Mouse (Mus musculus) forebrain, embryonic 15.5 days (tissue): Measurements from ENCODE around the gene Ntsr1. TPM values are rescaled to one million over a fixed set of nuclear protein-coding genes. Genes with fewer than 3 reads are reported as not detected.

Source experiments
- ATAC-seq: fragments of 200-750 bp; cut with Nextera tagmentation; replicated peaks from 2 replicates; pipeline ENCODE4 v1.8.0; 2017; ENCODE audit warnings: mild to moderate bottlenecking, moderate TSS enrichment, moderate library complexity
- H3K27ac ChIP-seq: fragments of 300-500 bp; sonication (generic); replicated peaks from 2 replicates; pipeline ENCODE4 v1.5.1; 2015; ENCODE audit warnings: mild to moderate bottlenecking, inconsistent platforms
- H3K27me3 ChIP-seq: fragments of 300-500 bp; sonication (generic); 2 replicates; pipeline ENCODE4 v1.6.1; 2015; ENCODE audit warnings: inconsistent platforms
- H3K36me3 ChIP-seq: fragments of 300-500 bp; sonication (generic); 2 replicates; pipeline ENCODE4 v1.6.1; 2015; ENCODE audit warnings: mild to moderate bottlenecking, inconsistent platforms
- H3K4me1 ChIP-seq: fragments of 300-500 bp; sonication (generic); 2 replicates; pipeline ENCODE4 v1.6.1; 2015; ENCODE audit warnings: inconsistent platforms
- H3K4me2 ChIP-seq: fragments of 300-500 bp; sonication (generic); replicated peaks from 2 replicates; pipeline ENCODE4 v1.6.1; 2015; ENCODE audit warnings: mild to moderate bottlenecking, inconsistent platforms
- H3K4me3 ChIP-seq: fragments of 300-500 bp; sonication (generic); 2 replicates; pipeline ENCODE4 v1.5.1; 2015; ENCODE audit warnings: mild to moderate bottlenecking, inconsistent platforms
- H3K9ac ChIP-seq: fragments of 300-500 bp; sonication (generic); replicated peaks from 2 replicates; pipeline ENCODE4 v1.6.1; 2015; ENCODE audit warnings: mild to moderate bottlenecking, inconsistent platforms
- H3K9me3 ChIP-seq: fragments of 300-500 bp; sonication (generic); 2 replicates; pipeline ENCODE4 v1.6.1; 2016; ENCODE audit warnings: inconsistent platforms
- WGBS: fragments of 180-500 bp; shearing (Covaris S2); methylation state at CpG from one replicate; pipeline ENCODE4 v1.1.7; 2015; ENCODE audit warnings: mixed read lengths; 5-methylcytosine and 5-hydroxymethylcytosine counted together
- polyA plus RNA-seq: library from polyadenylated mRNA; unstranded; fragments of >200 nt; fragmentation: Nextera tagmentation; extraction: Ambion mirVana; gene quantifications from 2 replicates; pipeline ENCODE4 v1.2.1, GENCODE M21; 2015

Ntsr1 gene
- polyA plus RNA-seq, 1 experiment from 2014 or later = 8.0 TPM

GRCm38 (mm10) chr2:180563841-180564240 lies 64.1 kb downstream of the Ntsr1 start:
- Histone ChIP-seq H3K36me3 (no peaks in the 10 kb centered on the region), H3K4me2 (no peak overlapping the region), H3K27me3 (no peaks in the 10 kb centered on the region), H3K9me3 (no peaks in the 10 kb centered on the region), H3K9ac (no peak overlapping the region), H3K4me3 (no peak overlapping the region), H3K27ac (0 out of 2 replicates have a peak overlapping the region, but pooled peaks have one; percentile 19), H3K4me1 (peaks cover 13% of the 10 kb centered on the region)
- no peak for ATAC-seq
- 36% methylated on average over 5 of the region's 5 CpGs for WGBS

GRCm38 (mm10) chr2:180566240-180566913 lies 66.6 kb downstream of the Ntsr1 start:
- Histone ChIP-seq H3K4me1 (peaks cover 22% of the 10 kb centered on the region), H3K9me3 (no peaks in the 10 kb centered on the region), H3K4me2 (no peak overlapping the region), H3K27ac (no peak overlapping the region), H3K27me3 (no peaks in the 10 kb centered on the region), H3K4me3 (no peak overlapping the region), H3K9ac (no peak overlapping the region), H3K36me3 (no peaks in the 10 kb centered on the region)
- ATAC-seq = no peak
- 35% methylated on average over 13 of the region's 13 CpGs for WGBS

DNA sequence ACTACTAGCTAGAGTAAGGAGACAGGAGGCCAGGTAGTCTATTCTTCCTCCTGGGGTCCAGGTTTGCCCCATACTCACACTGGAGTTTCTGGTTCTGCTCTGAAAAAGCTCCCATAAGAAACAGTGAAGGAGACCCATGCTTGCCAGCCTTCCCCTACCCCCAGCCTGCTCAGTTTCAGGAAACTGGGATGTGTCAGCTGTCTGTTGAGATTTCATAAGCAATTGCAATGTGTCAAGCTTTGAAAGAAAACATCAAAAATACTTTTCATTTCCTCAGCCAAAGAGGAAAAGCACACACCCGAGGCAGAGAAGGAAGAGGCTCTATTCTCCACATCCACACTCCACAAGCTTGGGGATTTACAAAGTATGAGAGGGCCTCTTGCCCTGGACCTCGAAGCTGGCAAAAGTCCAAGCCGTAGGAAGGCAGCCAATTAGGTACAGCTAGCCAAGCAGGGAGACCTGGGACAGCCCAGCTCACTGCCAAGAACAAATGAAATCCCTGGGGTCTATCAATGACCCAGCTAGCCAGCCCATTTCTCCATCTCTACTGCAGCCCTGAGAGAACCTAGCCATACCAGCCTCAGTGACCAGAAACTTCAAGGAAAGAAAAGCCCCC lies 69.4 kb downstream of the Ntsr1 start:
- WGBS = 19% methylated on average over 3 of the region's 3 CpGs
- Histone ChIP-seq H3K4me3 (no peak overlapping the region), H3K9ac (no peak overlapping the region), H3K27ac (no peak overlapping the region), H3K9me3 (no peaks in the 10 kb centered on the region), H3K4me2 (no peak overlapping the region), H3K27me3 (no peaks in the 10 kb centered on the region), H3K4me1 (peaks cover 11% of the 10 kb centered on the region), H3K36me3 (no peaks in the 10 kb centered on the region)
- ATAC-seq = peak; percentile 69

DNA sequence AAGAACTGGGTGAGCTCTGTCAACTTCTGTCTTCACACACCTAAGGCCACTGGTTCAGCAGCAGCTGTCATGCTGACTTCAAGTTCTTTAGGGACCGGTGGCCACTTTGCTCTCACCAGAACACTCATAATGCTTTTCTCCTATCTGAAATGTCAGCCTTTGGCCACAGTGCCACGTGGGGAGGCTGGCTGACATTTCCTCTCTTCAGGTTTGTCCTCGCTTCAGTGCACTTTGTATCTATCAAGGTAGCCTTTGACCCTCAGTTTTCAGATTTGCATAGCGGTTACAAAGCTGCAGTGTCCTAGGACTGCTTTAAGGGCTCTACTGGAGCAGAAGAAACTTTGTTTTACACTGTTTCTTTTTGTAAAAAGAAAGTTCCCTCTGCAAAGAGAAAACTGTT lies 76.7 kb downstream of the Ntsr1 start:
- no peak for ATAC-seq
- Histone ChIP-seq H3K4me3 (no peak overlapping the region), H3K9me3 (no peaks in the 10 kb centered on the region), H3K36me3 (no peaks in the 10 kb centered on the region), H3K4me1 (no peaks in the 10 kb centered on the region), H3K9ac (no peak overlapping the region), H3K4me2 (no peak overlapping the region), H3K27me3 (no peaks in the 10 kb centered on the region), H3K27ac (no peak overlapping the region)
- WGBS = 42% methylated on average over 4 of the region's 4 CpGs

DNA sequence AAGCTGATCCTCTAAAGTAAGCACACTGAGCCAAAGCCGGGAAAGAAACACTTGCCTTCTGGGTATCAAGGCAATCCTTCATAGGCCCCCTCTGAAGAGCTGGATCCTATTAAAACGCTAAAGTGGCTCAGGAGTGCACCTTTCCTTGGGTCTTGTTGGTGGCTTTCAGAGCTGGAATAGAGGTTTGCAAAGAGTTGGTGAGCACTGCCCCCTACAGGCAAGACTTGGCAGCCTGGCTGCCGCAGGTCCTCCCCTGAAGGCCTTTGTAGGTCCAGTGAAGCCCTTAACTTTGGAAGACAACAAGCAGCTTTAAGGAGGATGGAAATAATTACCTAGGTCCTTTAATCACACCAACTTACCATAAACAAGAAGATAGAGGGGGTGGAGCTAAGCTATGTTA lies 78.9 kb downstream of the Ntsr1 start:
- H3K9me3 ChIP-seq = no peaks in the 10 kb centered on the region
- no peak overlapping the region for H3K27ac ChIP-seq
- no peak for ATAC-seq
- 4% methylated on average over 3 of the region's 3 CpGs for WGBS
- H3K27me3 ChIP-seq = no peaks in the 10 kb centered on the region
- H3K4me1 ChIP-seq = peaks cover 11% of the 10 kb centered on the region
- H3K4me2 ChIP-seq = no peak overlapping the region
- H3K4me3 ChIP-seq = no peak overlapping the region
- H3K9ac ChIP-seq = no peak overlapping the region
- H3K36me3 ChIP-seq = no peaks in the 10 kb centered on the region

GRCm38 (mm10) chr2:180581002-180581401 lies 81.2 kb downstream of the Ntsr1 start, which contains the start of gene Mrgbp:
TSS of gene Mrgbp (plus strand) at chr2:180581304.
- H3K9me3 ChIP-seq = no peaks in the 10 kb centered on the region
- H3K9ac ChIP-seq = no peak within 1 kb of the TSS
- H3K36me3 ChIP-seq = peaks cover 10% of the 10 kb centered on the region
- no peak within 1 kb of the TSS for H3K4me3 ChIP-seq
- no peak within 1 kb of the TSS for H3K27ac ChIP-seq
- H3K4me1 ChIP-seq = peaks cover 26% of the 10 kb centered on the region
- no peak for ATAC-seq
- no peaks in the 10 kb centered on the region for H3K27me3 ChIP-seq
- H3K4me2 ChIP-seq = no peak within 1 kb of the TSS
- 72% methylated on average over 3 of the region's 3 CpGs for WGBS

DNA sequence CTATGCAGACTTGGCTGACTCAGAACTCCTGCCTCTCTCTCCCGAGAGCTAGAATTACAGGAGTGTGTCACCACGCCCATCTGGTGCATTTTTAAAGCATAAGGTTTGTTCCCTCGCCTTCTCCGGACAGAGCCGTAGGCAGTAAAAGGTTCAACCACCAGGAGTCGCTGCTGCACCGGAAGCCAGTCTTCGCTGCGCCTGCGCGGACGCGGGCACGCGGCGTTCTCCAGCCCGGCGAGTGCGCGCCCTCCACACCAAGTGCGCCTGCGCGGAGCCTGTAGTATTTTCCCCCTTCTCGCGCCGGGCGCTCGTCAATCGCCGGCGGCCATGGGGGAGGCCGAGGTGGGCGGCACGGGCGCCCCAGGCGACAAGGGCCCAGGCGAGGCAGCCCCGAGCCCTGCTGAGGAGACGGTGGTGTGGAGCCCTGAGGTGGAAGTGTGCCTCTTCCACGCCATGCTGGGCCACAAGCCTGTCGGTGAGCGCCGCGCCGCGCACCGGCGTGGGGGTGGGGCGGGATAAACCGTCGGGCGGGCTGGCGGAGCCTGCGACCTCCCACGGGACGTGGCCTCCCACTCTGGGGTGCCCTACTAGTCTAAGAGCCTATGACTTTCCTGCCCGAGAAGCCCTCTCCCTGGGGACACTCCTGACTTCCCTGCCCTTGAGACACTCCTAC lies 82.8 kb downstream of the Ntsr1 start:
- Histone ChIP-seq H3K4me1 (peaks cover 26% of the 10 kb centered on the region), H3K4me2 (peak overlapping the region; percentile 69), H3K27me3 (no peaks in the 10 kb centered on the region), H3K27ac (peak overlapping the region; percentile 65), H3K9ac (peak overlapping the region; percentile 94), H3K9me3 (no peaks in the 10 kb centered on the region), H3K36me3 (peaks cover 19% of the 10 kb centered on the region), H3K4me3 (peak overlapping the region; percentile 67)
- WGBS = under 1% methylated on average over 52 of the region's 57 CpGs
- ATAC-seq = peak; percentile 80

DNA sequence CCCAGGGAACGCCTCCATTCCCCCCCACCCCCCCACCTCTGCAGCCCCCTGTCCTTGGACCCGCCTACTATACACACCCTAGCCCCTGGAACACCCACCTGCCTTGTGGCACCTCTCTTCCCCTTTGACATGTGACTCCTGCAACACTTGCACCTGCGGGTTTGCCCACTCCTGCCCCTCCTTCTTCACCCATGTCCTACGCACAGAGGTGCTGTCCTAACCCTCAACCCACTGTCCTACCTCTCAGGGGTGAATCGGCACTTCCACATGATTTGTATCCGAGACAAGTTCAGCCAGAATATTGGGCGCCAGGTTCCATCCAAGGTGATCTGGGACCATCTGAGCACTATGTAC lies 83.4 kb downstream of the Ntsr1 start:
- Histone ChIP-seq H3K27ac (no peak overlapping the region), H3K4me2 (peak overlapping the region; percentile 69), H3K9ac (peak overlapping the region; percentile 94), H3K4me3 (peak overlapping the region; percentile 67), H3K9me3 (no peaks in the 10 kb centered on the region), H3K27me3 (no peaks in the 10 kb centered on the region), H3K36me3 (peaks cover 19% of the 10 kb centered on the region), H3K4me1 (peaks cover 26% of the 10 kb centered on the region)
- no peak for ATAC-seq
- WGBS = 31% methylated on average over 6 of the region's 7 CpGs

GRCm38 (mm10) chr2:180588736-180589122 lies 89.0 kb downstream of the Ntsr1 start:
- H3K4me1 ChIP-seq = peaks cover 32% of the 10 kb centered on the region
- H3K4me3 ChIP-seq = peak overlapping the region; percentile 94
- peak overlapping the region; percentile 83 for H3K4me2 ChIP-seq
- peak overlapping the region; percentile 95 for H3K27ac ChIP-seq
- 47% methylated on average over 6 of the region's 6 CpGs for WGBS
- no peaks in the 10 kb centered on the region for H3K27me3 ChIP-seq
- H3K36me3 ChIP-seq = peaks cover 47% of the 10 kb centered on the region
- H3K9me3 ChIP-seq = no peaks in the 10 kb centered on the region
- H3K9ac ChIP-seq = peak overlapping the region; percentile 96
- ATAC-seq = peak; percentile 7; the same call in 1 of the 2 replicates

DNA sequence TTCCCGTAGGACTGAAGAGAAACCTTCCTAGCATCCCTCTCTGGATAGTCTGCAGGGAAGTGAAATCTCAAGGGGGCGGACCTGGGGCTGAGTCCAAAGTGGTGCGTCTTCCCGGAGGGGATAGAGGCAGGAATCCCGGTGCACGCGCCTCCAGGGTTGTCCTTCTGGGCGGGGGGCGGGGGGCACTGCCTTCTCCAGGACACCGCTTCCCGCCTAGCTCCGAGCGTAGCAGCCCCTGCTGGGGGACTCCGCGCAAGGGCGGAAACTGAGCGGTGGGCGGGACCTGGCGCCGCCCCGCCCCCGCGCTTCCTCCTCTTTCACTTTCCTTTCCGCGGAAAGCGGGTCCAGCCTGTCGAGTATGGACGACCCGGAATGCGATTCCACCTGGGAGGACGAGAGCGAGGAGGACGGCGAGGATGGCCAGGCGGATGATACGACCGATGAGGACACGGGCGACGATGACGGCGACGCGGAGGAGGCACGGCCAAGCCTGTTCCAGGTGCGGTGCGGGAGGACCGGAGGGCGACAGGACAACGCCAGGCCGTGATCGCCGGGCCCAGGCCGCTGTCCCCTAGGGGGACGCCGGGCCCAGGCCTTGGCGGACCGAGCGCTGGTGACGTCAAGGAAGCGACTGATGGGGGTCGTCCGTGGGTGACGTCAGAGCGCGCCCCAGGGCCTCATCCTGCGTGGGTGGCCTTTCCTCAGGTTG lies 89.5 kb downstream of the Ntsr1 start, which contains the start of gene Ogfr:
Gene Ogfr, plus strand, starts transcription at position 123 of the 709 bp plus-strand sequence.
- H3K4me1 ChIP-seq = peaks cover 26% of the 10 kb centered on the region
- WGBS = under 1% methylated on average over 67 of the region's 67 CpGs
- H3K9ac ChIP-seq = peak within 1 kb of the TSS; percentile 96
- peak within 1 kb of the TSS; percentile 95 for H3K27ac ChIP-seq
- H3K9me3 ChIP-seq = no peaks in the 10 kb centered on the region
- H3K4me2 ChIP-seq = peak within 1 kb of the TSS; percentile 83
- peak within 1 kb of the TSS; percentile 94 for H3K4me3 ChIP-seq
- peaks cover 52% of the 10 kb centered on the region for H3K36me3 ChIP-seq
- H3K27me3 ChIP-seq = no peaks in the 10 kb centered on the region
- peak; percentile 90 for ATAC-seq
